Mouse (Mus musculus) liver, adult 2 months (tissue): ENCODE measurements around the gene Cdkn2aipnl.

Source experiments
- CTCF ChIP-seq: fragments of 200-500 bp; IDR thresholded peaks from 2 replicates; pipeline ENCODE4 v1.5.1; 2011; ENCODE audit warnings: low read depth, low read length, control low read depth
- POLR2A ChIP-seq: fragments of 200-500 bp; IDR thresholded peaks from 2 replicates; pipeline ENCODE4 v1.6.1; 2011; ENCODE audit warnings: low read length, control low read depth; ENCODE audit not compliant: insufficient read depth; ENCODE audit errors: extremely low read depth

DNA sequence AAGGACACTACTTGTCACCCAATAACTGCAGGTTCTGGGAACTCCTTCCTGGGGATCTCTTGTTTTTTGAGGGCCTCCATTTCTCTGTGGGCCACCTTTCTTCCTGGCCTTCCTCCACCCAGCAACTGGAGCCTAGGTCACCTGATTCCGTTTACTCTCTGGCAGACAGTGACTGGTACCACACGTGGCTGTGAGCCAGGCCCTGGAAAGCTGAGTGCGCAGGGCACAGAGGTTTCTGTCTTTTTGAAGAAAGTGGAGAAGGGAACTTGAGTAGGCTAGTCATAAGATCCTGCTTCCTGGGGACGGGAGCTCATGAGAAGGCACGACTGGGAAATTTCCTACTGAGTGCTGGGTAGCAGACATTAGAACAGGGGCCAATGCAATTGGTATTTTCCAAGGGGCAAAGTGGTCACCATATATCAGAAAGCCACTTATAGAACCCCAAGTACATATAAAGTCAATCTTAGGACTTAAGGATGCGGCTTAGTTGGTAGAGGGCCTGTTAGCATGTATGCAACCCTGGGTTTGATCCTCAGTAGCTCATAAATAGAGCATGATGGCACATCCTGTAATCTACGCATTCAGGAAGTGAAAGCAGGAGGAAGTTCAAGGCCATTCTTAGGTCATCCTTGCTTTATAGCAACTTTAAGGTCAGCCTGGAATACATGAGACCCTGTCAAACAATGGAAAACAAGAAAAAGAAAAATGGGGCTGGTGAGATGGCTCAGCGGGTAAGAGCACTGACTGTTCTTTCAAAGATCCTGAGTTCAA lies 45.9 kb upstream of the Cdkn2aipnl start:
- TF ChIP-seq CTCF (no peak), POLR2A (no peak)
